Mouse (Mus musculus) hindlimb bud, embryonic 11.5 days (tissue): Measurements from ENCODE around the gene Zfp553.
A peak's percentile ranks its signal among the peaks of the same experiment; 100 is the strongest.
"Not testable (repeated sequence)": the region's sequence is repeated elsewhere in the genome, so short reads cannot be mapped to it uniquely, and the experiment has no call there.

ENCODE experiments used
- DNase-seq: peaks from one replicate; pipeline ENCODE4 v3.0.0-alpha.2; 2012; ENCODE audit warnings: low read depth, low spot score; ENCODE audit errors: extremely low spot score

The Zfp553 gene

DNA sequence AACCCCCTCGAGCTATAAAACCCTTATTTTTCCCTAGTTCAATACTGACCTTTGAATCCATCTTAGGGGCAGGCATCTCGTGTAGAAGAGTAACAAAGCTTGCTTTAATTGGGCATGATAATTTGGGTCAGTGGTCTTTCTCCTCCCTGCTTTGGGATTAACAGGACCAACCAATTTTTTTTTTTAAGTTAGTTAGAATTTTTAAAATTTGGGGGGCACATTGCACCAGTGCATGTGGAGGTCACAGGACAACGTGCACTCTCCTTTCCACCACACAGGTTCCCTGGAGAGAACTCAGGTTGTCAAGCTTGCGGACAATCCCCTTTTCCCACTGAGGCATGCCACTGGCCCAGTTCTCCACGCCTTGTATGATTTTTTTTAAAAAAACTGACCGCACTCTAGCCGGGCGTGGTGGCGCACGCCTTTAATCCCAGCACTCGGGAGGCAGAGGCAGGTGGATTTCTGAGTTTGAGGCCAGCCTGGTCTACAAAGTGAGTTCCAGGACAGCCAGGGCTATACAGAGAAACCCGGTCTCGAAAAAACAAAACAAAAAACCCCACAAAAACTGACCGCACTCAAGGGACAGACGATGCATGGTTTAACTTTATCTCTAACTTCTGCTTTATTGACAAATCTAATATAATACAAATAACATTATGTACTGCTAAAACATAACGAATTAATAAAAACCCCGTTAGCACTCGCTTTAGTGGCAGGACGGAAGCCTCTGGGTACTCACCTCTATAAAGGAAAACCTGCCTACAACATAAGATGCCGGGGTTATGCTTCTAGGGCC, 837 bp upstream of the Zfp553 start:
- no peak for DNase-seq

DNA sequence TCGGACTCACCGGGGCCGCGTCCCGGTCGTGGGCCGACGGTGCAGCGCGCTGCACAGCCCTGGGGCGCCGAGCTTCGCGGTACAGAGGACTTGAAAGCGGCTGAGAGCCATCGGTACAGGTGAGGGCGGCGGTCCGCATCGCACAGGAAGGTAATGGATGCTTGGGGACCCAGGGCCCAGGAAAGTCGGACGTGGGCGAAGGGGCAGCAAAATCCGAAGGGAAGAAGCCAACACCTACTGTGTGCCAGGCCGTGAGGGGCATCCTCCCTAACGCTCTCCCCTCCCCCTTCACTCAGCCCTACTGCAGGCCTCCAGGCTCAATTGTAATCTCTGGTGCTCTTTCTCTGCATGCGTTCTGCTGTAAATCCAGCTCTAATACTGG, 498 bp downstream of the Zfp553 start:
- DNase-seq: no peak

DNA sequence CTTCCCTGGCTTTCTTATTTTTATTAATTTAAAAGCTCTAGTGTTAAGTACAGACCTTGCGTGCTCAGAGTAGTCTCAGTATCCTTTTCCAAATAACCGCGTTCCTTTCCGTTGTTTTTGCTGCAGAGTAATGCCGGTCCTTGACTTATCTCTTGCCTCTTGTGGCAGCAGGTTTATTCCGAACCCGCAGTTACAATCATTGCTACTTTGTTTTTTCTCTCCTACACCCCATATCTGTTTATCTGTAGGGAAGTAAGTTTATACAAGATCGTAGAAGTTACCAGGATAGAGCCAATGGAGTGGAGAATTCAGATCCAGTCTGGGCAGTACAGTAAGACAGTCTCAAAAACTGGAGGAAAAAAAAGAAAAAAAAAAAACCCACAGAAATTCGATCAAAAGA, 904 bp downstream of the Zfp553 start:
- no peak for DNase-seq

DNA sequence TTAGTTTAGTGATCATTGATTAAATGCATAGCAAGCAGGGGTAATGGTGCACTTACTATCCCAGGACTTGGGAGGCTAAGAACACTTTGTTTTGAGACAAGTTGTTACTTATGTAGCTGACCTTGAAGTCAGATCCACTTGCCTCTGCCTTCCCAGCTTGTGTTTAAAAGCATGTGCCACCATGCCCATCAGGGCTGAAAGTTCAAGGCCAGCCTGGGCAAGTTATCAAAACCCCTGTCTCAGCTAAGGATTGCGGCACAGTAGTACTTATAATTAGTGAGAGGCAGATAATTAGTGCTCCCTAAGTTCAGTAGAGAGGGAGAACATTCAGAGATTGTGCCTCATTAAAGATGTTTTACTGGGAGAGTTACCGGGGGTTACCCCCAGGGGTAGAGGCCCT, 1.9 kb downstream of the Zfp553 start:
- no peak for DNase-seq

DNA sequence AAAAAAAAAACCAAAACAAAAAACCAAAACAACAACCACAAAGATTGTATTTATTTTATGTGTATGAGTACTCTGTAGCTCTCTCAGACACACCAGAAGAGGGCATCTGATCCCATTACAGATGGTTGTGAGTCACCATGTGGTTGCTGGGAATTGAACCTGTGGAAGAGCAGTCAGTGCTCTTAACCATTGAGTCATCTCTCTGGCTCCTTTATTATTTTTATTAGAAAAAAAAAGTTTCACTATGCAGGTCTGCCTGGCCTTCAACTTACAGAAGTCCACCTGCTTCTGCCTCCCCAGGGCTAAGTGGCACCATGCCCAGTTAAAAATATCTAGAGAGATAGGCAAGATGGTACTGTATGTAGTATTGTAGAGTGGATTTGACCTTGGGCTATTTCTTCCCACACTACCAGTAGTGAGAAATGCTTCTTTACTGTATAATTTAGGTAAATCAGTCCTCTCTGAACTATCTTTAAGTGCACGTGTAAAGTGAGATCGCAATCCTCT, 10.6 kb downstream of the Zfp553 start:
- no peak for DNase-seq

DNA sequence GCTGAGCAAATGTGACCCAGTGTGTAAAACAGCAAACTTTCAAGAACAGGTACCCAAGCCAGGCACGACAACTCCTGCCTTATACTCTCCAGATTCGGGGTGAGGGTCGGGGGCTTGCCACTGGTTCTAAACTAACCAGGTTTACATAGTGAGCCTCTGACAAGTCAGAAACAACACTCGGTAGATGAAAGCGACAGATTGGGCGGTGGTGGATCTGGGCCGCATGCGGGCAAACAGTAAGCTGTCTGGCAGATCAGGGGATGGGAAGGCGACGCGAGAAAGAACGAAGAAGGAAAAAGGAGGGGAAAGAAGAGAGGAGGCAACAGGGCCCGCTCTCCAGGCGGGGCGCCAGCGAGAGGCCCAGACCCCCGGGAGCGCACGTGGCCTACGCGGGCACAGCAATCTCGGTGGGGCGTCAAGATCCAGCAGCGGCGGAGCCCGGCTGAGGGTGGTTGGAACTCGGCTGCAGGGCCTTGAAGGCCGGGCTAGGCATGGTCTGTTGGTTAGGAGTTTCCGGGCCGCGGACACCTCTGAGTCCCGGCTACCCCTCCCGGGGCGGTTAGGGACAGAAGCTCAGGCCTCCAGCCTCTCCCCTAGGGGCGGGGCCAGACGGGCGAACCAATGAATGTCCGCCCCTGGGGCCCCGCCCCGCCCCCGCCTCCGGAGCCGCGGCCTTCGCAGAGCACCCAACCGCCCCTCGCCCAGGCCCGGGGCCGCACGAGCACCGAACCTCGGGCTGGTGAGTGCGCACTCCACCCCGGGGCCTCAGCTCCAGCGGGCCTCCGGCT, 11.2 kb downstream of the Zfp553 start, which contains the start of gene Zfp771:
TSS of gene Zfp771 (plus strand) at position 405 of the 788 bp plus-strand sequence.
- no peak for DNase-seq

DNA sequence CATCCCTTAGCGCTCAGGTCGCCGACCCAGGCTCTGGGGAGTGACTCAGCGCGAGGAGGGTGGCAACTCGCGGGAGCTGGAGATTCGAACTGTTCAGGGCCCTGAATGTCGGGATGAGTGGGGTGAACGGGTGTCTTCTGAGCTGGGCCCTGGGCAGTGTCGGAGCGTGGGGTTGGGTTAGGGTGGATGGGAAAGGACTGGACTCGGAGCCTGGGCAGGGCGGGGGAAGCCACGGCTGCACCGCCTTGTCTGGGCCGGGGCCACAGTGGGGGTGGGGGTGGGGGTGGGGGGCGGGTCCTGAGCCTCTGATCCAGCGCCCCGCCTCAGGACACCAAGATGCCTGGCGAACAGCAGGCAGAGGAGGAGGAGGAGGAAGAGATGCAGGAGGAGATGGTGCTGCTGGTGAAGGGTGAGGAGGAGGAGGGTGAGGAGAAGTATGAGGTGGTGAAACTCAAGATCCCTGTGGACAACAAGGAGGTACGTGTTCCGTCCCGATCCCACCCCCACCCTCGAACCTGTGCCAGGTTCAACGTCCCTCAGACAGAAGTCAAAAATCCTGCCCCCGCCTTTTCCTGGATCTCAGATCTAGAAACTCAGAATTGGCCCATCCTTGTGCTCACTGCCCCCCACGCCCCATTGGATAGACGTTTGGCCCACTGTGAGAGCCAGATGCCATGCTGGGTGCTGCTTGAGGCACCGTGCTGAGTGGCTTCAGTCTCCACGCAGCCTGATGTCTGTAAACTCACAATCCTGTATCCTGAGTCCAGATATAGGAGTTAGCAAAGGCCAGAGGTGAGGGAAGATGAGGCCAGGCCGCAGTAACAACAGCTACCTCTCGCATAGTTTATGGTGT, 12.0 kb downstream of the Zfp553 start:
- DNase-seq: no peak

DNA sequence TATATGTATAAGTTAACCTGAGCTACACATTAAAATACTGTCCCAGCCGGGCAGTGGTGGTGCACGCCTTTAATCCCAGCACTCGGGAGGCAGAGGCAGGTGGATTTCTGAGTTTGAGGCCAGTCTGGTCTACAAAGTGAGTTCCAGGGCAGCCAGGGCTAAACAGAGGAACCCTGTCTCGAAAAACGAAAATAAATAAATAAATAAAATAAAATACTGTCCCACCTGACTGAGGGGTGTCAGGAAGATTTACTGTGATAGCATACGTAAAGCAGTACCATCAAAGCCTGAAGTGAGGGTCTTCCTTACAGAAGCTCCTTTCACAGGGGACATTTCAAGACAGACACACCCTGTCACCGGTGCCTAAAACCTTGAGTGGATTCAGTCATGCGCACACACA, 17.6 kb downstream of the Zfp553 start:
- not testable (repeated sequence) for DNase-seq

DNA sequence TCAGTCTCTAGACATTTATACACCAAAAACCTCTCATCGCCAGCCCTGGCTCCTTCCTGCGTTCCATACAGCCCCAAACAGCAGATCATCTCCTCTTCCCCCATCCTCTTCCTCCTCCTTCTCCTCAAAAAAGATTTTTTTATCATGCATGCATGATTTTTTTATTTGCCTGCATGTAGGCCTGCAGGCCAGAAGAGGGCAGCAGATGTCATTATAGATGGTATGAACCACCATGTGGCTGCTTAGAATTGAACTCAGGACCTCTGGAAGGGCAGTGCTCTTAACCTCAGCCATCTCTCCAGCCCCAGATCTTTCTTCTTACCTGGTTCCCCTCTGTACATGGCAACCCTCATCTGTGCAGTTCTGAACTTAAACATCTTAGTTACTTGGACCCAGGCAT, 19.6 kb downstream of the Zfp553 start:
- no peak for DNase-seq

DNA sequence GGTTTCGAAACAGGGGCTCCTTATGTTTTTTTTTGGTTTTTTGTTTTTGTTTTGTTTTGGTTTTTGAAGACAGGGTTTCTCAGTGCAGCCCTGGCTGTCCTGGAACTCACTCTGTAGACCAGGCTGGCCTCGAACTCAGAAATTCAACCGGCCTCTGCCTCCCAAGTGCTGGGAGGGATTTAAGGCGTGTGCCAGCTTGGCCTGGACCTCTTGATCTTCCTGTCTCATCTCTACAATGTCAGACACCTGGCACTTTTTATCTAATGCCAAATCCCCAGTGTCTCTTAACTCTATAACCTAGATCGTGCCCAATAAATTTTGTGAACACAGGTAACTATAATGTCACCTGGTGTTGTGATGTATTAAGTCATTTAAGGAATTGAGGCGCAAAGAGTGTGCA, 20.5 kb downstream of the Zfp553 start:
- no peak for DNase-seq

DNA sequence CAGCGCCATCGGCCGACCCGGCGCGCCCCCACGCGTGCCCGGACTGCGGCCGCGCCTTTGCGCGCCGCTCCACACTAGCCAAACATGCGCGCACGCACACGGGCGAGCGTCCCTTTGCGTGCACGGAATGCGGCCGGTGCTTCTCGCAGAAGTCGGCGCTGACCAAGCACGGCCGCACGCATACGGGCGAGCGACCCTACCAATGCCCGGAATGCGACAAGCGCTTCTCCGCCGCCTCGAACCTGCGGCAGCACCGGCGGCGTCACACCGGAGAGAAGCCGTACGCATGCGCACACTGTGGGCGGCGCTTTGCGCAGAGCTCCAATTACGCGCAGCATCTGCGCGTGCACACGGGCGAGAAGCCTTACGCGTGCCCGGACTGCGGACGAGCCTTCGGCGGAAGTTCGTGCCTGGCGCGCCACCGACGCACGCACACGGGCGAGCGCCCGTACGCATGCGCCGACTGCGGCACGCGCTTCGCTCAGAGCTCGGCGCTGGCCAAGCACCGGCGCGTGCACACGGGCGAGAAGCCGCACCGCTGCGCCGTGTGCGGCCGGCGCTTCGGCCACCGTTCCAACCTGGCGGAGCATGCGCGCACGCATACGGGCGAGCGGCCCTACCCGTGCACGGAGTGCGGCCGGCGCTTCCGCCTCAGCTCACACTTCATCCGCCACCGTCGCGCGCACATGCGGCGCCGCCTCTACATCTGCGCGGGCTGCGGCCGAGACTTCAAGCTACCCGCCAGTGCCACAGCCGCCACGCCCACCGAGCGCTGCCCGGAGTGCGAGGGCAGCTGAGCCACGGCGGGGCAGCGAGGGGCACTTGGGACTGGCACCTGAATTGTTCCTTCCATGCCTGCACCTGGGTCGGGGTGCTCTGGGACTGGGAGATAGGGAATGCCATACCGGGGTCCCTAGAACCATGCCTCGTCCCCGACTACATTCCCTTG, 21.2 kb downstream of the Zfp553 start:
- peak; percentile 95 for DNase-seq

DNA sequence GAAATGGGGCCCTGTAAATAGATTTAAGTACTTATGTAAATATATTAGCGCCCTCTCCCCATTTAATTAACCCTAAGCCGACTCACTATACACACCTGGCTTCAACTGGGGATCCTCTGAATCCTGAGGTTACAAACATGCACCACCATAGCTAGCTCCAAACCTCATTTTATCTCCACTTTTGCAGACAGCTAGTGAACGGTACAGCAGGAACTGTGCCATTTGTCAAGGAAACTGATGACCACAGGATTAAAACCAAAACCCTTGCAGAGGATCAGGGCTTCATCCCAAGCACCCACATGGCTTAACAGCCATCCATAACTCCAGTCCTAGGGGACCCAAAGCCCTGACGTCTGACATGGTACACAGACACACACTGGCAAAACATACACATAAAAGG, 22.1 kb downstream of the Zfp553 start:
- no peak for DNase-seq

DNA sequence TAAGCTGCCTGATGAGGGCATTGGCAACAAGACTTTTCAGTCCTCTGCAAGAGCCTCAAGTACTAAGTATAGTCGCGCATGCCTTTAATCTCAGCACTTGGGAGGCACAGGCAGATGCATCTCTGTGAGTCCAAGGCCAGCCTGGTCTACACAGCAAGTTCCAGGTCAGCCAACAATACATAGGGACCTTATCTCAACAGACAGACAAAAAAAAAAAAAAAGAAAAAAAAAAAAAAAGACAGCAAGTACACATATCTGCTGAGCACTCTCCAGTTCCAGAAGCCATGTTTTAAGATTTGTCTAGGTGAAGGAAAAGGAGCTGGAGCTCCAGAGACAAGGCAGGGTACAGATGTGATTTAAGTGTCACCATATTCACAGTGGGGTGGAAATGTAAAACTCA, 23.1 kb downstream of the Zfp553 start:
- no peak for DNase-seq

DNA sequence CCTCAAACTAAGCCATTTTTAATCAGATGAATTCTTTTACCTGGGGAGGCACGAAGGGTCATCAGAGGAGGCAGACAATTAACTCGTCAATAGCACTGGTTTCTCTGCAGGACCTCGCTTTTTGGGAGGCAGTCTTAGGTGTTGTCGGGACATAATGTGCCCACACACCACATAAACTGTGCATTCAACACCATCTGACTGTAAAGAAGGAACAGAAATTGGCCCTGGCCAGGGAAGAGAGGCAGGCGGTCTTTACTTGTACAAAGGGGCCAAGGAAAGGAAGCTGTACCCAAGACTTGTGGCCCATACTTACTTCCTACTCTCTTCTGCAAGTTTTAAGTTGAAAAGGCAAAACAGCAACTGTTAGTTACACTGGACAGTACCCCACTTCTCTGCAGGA, 23.7 kb downstream of the Zfp553 start:
- DNase-seq: no peak

DNA sequence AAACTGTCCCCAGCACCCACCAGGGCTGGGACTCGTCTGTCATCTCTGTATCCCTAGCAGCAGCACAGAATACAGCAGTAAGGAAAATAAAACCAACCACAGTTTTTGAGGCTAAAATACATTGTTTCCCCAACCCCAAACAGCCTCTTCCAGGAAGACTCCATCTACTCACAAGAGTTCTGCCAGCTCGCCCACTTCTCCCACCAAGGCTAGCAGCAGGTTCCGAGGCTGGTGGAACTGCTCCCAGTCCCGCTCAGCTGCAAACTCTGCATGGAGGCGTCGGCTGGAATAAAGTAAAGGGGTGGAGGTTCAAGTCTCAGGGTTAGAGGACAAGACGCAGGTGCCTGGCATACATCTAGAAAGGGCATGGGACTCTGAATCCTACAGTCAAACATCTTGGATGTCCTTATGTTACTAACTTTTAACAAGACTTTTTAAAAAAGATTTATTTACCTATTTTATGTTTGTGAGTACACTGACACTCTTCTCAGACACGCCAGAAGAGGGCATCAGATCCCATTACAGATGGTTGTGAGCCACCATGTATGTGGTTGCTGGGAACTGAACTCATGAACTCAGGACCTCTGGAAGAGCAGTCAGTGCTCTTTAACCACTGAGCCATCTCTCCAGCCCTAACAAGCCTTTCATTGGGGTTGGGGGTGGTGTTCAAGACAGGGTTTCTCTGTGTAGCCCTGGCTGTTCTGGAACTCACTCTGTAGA, 26.5 kb downstream of the Zfp553 start:
- DNase-seq: no peak

DNA sequence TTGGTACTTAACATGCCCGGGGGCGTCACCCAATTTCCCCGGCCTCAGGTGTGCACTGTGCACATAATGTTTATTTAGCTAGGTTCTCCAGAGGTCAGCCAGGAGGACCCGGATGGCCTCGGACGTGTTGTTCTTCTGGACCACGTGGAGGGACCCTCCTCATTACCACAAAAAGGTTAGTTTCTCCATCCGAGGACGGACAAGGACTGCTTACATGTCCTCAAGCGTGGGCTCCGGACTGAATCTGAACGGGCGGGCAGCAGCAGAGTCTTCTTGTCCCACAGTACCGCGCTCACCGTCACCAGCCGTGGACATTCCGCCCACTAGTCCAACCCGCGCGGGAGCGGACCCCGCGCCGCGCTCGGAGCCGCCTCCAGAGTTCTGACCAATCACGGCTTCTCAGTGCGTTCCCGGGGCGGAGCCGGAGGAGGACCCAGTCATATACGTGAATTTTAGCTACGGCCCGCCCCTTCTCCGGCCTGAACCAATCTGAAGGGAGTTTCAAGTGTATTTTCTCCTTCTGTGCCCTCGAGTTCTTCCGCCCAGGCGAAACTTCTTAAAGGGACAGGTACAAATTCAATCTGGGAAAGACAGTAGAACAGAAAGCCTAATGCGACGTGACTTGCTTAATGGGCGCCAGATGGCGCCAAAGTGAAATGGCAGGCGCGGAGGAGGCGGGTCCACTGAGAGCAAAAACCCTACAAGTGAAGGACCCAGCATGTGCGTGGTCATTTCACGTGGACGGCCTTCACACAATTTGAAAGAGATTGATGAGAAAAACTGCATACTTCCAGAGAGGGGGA, 27.6 kb downstream of the Zfp553 start, which contains the start of gene Dctpp1:
TSS of gene Dctpp1 (minus strand) at position 401 of the 803 bp plus-strand sequence.
- DNase-seq: peak; percentile 96

DNA sequence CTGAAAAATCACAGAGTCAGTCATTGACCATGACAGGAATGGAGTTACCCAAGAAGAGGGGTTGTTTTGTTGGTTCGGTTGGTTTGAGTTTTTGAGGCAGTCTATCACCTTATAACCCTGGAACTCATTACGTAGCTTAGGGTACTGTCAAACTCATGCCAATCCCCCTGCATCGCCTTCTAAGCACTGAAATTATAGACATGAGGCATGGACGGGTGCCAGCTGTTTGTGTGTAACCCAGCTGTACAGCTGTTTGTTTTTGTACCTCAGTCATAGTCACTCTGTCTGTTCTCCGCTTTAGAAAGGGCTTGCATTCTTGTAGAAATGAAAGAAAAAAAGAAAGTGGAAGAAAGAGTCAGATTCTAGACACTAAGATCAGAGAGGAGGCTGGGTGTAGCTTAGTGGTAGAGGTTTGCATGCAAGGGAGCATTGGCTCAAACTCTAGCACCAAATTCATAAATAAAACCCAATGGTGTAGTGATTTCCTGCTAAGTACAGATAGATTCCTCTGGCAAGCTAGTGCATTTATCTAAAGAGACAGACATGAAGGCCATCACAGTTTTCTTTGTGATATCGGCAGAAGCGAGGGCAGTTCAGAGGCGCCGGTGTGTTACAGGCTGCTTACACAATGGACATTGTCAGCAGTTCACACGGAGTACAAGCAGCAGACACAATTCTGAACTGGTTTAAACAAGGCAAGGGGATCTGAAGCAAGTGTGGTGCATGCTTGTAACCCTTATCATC, 29.5 kb downstream of the Zfp553 start:
- DNase-seq: no peak

DNA sequence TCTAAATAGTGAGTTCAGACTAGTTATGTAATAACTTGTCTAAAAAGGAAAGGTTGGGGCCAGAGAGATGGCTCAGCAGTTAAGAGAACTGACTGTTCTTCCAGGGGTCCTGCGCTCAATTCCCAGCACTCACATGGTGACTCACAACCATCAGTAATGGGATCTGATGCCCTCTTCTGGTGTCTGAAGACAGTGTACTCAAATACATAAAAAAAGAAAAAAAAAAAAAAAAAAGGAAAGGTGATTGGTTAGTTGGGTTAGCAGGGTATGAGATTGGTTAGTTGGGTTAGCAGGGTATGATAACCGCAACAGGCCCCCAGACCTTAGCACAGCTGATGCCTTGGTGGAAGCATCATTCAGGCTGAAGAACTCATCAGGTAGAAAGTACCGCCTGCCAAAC, 30.7 kb downstream of the Zfp553 start:
- DNase-seq: no peak
